Mouse (Mus musculus): Measurements from ENCODE around the gene Dcpp2. TPM values are rescaled to one million over a fixed set of nuclear protein-coding genes. Genes with fewer than 3 reads are reported as not detected.
"Not testable (repeated sequence)": the region's sequence is repeated elsewhere in the genome, so short reads cannot be mapped to it uniquely, and the experiment has no call there.

The Dcpp2 gene
- not detected in 2 replicates for polyA plus RNA-seq (2015; fragmentation: Nextera tagmentation; extraction: Ambion mirVana)

GRCm38 (mm10) chr17:23880576-23880975, at the start of gene Dcpp2, which contains the start of gene Dcpp1:
Gene Dcpp2, plus strand, starts transcription at chr17:23880880.
Gene Dcpp1, plus strand, starts transcription at chr17:23880876.
- H3K9me3 ChIP-seq; H3K4me2 ChIP-seq; H3K36me3 ChIP-seq (replicated peaks); H3K27me3 ChIP-seq (replicated peaks); H3K4me3 ChIP-seq; H3K27ac ChIP-seq; H3K4me1 ChIP-seq; ATAC-seq (replicated peaks); H3K9ac ChIP-seq: not testable (repeated sequence)
- WGBS, result 83% methylated on average over 4 of the region's 4 CpGs

DNA sequence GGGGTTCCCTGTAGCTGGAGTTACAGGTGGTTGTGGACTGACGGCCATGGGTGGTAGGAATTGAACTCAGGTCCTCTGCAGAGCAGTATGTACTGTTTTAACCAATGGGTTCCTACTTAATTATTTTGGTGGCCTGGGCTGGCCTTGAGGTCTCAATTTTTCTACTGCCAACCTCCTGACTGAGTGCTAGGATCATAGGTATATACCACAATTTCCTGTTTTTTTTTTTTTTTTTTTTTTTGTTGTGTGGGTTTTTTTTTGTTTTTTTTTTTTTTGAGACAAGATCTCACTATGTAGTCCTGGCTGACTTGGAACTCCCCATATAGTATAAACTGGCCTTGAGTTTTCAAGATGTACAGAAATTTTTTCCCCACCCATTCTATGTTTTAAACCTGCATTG, 49.5 kb upstream of the Dcpp2 start:
- no peak overlapping the region for H3K9ac ChIP-seq
- H3K27me3 ChIP-seq (replicated peaks), result 0 out of 2 replicates have a peak, but pooled peaks cover 6% of the 10 kb centered on the region

GRCm38 (mm10) chr17:23836006-23836575, 44.6 kb upstream of the Dcpp2 start, which contains the start of gene Prss33:
Gene Prss33, minus strand, starts transcription at chr17:23836056.
- no peaks in the 10 kb centered on the region for H3K36me3 ChIP-seq (replicated peaks)
- no peaks in the 10 kb centered on the region for H3K9me3 ChIP-seq
- ATAC-seq (replicated peaks), result no peak
- no peak within 1 kb of the TSS for H3K4me3 ChIP-seq
- H3K27ac ChIP-seq, result no peak within 1 kb of the TSS
- H3K27me3 ChIP-seq (replicated peaks), result 0 out of 2 replicates have a peak, but pooled peaks cover 6% of the 10 kb centered on the region
- 42% methylated on average over 8 of the region's 8 CpGs for WGBS
- no peak within 1 kb of the TSS for H3K4me2 ChIP-seq
- no peak within 1 kb of the TSS for H3K9ac ChIP-seq
- no peaks in the 10 kb centered on the region for H3K4me1 ChIP-seq

More for the DNA sequence above, 49.5 kb upstream of the Dcpp2 start:
- Histone ChIP-seq H3K4me2 (no peak overlapping the region), H3K36me3 (replicated peaks) (peaks cover 8% of the 10 kb centered on the region; the same call in 1 of the 2 replicates), H3K9me3 (no peaks in the 10 kb centered on the region), H3K4me1 (peaks cover 20% of the 10 kb centered on the region), H3K27ac (no peak overlapping the region), H3K4me3 (no peak overlapping the region)
- WGBS, result 100% methylated on average over 1 of the region's 1 CpGs
- no peak for ATAC-seq (replicated peaks)

- Histone ChIP-seq H3K9me3 (no peaks in the 10 kb centered on the region), H3K27me3 (replicated peaks) (no peaks in the 10 kb centered on the region), H3K9ac (no peak overlapping the region), H3K27ac (no peak overlapping the region), H3K36me3 (replicated peaks) (no peaks in the 10 kb centered on the region), H3K4me1 (no peaks in the 10 kb centered on the region), H3K4me2 (no peak overlapping the region), H3K4me3 (no peak overlapping the region)
- ATAC-seq (replicated peaks), result no peak
- 28% methylated on average over 4 of the region's 4 CpGs for WGBS
Observed at GRCm38 (mm10) chr17:23841145-23841544, 39.5 kb upstream of the Dcpp2 start.

DNA sequence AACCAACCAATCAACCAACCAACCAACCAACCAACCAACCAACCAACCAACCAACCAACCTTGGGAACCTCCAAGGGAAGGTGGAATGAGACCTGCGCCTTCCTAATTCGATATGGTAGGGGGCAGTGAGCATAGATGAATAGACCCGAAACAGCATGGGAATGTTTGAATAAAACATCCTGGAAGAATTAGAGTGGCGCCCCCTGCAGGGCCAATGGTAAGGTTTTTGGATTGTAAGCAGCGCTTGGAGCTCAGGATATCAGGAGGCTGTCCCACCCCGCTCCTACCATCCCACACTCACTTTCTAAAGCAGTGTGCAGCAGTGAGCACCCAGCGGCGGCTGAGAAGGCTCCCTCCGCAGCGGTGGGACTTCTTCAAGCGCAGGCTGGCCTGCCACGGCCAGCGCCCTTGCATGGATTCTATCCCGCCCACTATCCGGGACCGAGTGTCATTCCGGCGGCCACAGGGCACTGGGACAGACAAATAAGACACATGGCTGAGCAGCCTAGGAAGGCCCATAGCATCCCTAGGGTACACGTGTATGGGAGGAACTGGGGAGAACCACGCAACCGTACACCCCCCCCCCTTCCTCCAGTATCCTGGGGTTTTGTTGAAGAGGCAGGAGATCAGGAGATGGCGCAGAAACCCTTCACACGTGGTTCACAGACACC, 37.4 kb upstream of the Dcpp2 start:
- H3K4me2 ChIP-seq, result 0 out of 2 replicates have a peak overlapping the region, but pooled peaks have one; percentile 12
- peak; percentile 50; the same call in 1 of the 2 replicates for ATAC-seq (replicated peaks)
- 47% methylated on average over 23 of the region's 23 CpGs for WGBS
- H3K27me3 ChIP-seq (replicated peaks), result no peaks in the 10 kb centered on the region
- no peaks in the 10 kb centered on the region for H3K4me1 ChIP-seq
- H3K36me3 ChIP-seq (replicated peaks), result no peaks in the 10 kb centered on the region
- H3K9ac ChIP-seq, result no peak overlapping the region
- no peaks in the 10 kb centered on the region for H3K9me3 ChIP-seq
- no peak overlapping the region for H3K4me3 ChIP-seq
- H3K27ac ChIP-seq, result no peak overlapping the region

DNA sequence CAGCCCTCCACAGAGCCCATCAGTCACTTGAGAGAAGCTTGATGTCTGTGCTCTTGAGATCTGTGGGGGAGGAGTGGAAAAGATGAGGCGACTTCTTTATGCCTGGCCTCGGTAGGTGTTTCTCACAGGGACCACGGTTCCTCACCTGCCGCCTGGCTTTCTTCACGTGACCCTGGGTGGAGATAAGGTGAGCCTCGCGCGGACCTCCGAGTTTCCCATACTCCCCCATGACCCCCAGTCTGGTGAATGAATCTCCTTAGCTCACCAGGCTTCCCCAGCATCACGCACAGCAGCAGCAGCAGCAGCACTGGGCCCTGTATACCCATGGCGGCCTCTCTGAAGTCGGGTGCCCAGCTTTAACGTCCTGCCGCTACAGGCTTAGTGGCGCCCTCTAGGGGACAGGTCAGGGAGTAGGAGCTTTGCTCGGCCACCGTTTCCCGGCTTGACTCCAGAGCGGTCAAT, 36.8 kb upstream of the Dcpp2 start, which contains the start of the genes Prss32 and Prss41:
Gene Prss32, plus strand, starts transcription at position 44 of the 462 bp plus-strand sequence.
Gene Prss41, minus strand, starts transcription at position 361 of the 462 bp plus-strand sequence.
- Histone ChIP-seq H3K4me3 (0 out of 2 replicates have a peak within 1 kb of the TSS, but pooled peaks have one; percentile 5), H3K9me3 (no peaks in the 10 kb centered on the region), H3K27me3 (replicated peaks) (no peaks in the 10 kb centered on the region), H3K4me1 (no peaks in the 10 kb centered on the region), H3K27ac (no peak within 1 kb of the TSS), H3K4me2 (peak within 1 kb of the TSS; percentile 26; the same call in 1 of the 2 replicates), H3K36me3 (replicated peaks) (no peaks in the 10 kb centered on the region), H3K9ac (no peak within 1 kb of the TSS)
- WGBS, result 21% methylated on average over 19 of the region's 19 CpGs
- 0 out of 2 replicates have a peak, but pooled peaks have one; percentile 17 for ATAC-seq (replicated peaks)

GRCm38 (mm10) chr17:23850028-23850427, 30.7 kb upstream of the Dcpp2 start:
- Histone ChIP-seq H3K9me3 (no peaks in the 10 kb centered on the region), H3K4me2 (no peak overlapping the region), H3K27ac (no peak overlapping the region), H3K9ac (no peak overlapping the region), H3K4me3 (no peak overlapping the region), H3K27me3 (replicated peaks) (no peaks in the 10 kb centered on the region), H3K4me1 (no peaks in the 10 kb centered on the region), H3K36me3 (replicated peaks) (no peaks in the 10 kb centered on the region)
- WGBS, result 65% methylated on average over 2 of the region's 2 CpGs
- no peak for ATAC-seq (replicated peaks)

DNA sequence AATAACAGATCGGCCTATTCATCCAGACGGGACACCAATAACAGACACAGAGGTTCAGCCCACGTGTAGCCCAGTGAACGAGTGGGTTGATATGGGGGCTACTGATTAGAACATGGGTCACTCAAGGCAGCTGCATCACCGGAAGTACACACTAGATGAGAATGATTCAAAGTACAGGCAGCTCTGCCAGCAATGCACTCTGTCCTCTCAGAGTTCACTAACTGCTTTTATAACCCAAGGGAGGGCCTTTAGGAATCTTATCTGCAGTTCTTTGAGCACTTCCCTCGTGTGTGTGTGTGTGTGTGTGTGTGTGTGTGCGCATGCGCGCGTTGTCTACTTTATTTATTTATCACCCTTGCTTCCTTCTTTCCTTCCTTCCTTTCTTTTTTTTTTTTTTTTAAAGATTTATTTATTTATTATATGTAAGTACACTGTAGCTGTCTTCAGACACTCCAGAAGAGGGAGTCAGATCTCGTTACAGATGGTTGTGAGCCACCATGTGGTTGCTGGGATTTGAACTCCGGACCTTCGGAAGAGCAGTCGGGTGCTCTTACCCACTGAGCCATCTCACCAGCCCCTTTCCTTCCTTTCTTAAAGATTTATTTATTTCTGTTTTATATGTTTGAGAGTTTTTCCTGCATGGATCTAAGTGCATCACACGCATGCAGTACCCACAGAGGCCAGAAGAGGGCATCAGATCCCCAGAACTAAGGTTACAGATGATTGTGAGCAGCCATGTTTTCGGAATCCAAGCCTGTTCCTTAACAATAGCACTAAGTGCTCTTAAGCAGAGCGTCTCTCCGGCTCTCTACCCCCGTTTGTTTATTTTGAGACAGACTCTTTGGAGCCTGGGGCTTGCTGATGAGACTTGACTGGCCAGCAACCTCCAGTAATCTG, 29.6 kb upstream of the Dcpp2 start:
- Histone ChIP-seq H3K4me3 (no peak overlapping the region), H3K36me3 (replicated peaks) (no peaks in the 10 kb centered on the region), H3K9me3 (no peaks in the 10 kb centered on the region), H3K9ac (no peak overlapping the region), H3K27ac (no peak overlapping the region), H3K27me3 (replicated peaks) (no peaks in the 10 kb centered on the region), H3K4me2 (no peak overlapping the region), H3K4me1 (no peaks in the 10 kb centered on the region)
- WGBS, result 63% methylated on average over 19 of the region's 19 CpGs
- 0 out of 2 replicates have a peak, but pooled peaks have one; percentile 56 for ATAC-seq (replicated peaks)

DNA sequence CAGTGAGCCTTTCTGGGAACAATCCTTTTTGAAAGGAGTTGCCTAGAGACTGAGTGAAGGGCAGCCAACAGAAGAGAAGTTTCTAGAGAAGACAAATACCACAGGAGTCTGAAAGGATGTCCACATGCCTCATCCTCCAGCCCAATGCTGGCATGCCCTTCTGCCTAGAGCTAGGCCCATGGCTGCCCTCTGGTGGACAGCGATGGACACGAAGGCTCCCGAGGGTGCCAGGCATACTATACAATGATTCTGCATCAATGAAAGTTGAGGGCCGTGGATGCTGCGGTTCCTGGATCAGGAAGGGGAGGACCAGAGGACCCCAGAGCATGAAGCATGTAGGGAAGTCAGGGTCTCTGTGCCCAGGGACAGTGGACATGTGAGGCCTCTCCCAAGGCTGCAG, 27.4 kb upstream of the Dcpp2 start:
- H3K9me3 ChIP-seq, result no peaks in the 10 kb centered on the region
- H3K4me1 ChIP-seq, result no peaks in the 10 kb centered on the region
- no peaks in the 10 kb centered on the region for H3K27me3 ChIP-seq (replicated peaks)
- no peak overlapping the region for H3K4me3 ChIP-seq
- 33% methylated on average over 5 of the region's 5 CpGs for WGBS
- ATAC-seq (replicated peaks), result no peak
- no peaks in the 10 kb centered on the region for H3K36me3 ChIP-seq (replicated peaks)
- no peak overlapping the region for H3K9ac ChIP-seq
- no peak overlapping the region for H3K4me2 ChIP-seq
- no peak overlapping the region for H3K27ac ChIP-seq

DNA sequence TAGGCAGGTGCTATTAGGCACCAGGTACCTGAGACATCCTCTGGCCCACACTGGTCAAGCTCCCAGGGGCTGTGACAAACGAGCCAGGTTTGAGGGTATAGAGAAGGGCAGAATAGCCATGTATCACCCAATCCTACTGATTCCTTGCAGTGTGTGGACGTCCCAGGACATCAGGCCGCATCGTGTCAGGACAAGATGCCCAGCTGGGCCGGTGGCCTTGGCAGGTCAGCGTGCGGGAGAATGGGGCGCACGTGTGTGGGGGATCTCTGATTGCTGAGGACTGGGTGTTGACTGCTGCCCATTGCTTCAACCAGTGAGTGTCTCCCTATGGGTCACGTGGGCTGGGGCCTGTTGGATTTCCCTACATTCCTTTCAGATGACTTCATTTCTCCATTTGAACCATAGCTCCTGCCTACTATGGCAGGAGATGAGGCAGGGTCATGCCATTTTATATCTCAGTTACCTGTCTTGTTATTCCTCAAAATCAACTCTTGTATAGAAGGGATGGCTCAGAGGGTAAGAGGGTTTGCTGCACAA, 26.4 kb upstream of the Dcpp2 start:
- H3K4me1 ChIP-seq, result no peaks in the 10 kb centered on the region
- no peak for ATAC-seq (replicated peaks)
- no peaks in the 10 kb centered on the region for H3K9me3 ChIP-seq
- H3K27me3 ChIP-seq (replicated peaks), result no peaks in the 10 kb centered on the region
- H3K36me3 ChIP-seq (replicated peaks), result no peaks in the 10 kb centered on the region
- no peak overlapping the region for H3K4me2 ChIP-seq
- 86% methylated on average over 10 of the region's 10 CpGs for WGBS
- no peak overlapping the region for H3K27ac ChIP-seq
- no peak overlapping the region for H3K9ac ChIP-seq
- H3K4me3 ChIP-seq, result no peak overlapping the region

GRCm38 (mm10) chr17:23857193-23857592, 23.5 kb upstream of the Dcpp2 start:
- H3K4me2 ChIP-seq, result no peak overlapping the region
- H3K27me3 ChIP-seq (replicated peaks), result no peaks in the 10 kb centered on the region
- 86% methylated on average over 6 of the region's 6 CpGs for WGBS
- H3K9me3 ChIP-seq, result no peaks in the 10 kb centered on the region
- H3K4me3 ChIP-seq, result no peak overlapping the region
- no peaks in the 10 kb centered on the region for H3K36me3 ChIP-seq (replicated peaks)
- H3K27ac ChIP-seq, result no peak overlapping the region
- no peaks in the 10 kb centered on the region for H3K4me1 ChIP-seq
- no peak overlapping the region for H3K9ac ChIP-seq
- no peak for ATAC-seq (replicated peaks)

Measured in midbrain, embryonic 15.5 days (tissue).